In genomic region chr4:132922061-132922530, GRCm38 (mm10) we compare ENCODE assay signal across 8 mouse cellular contexts. TPM values are rescaled to one million over a fixed set of nuclear protein-coding genes. Genes with fewer than 3 reads are reported as not detected.
DNase-seq lines count a peak whose midpoint lies in the region; ATAC-seq and TF ChIP-seq lines count a peak whose summit lies in the region.

No protein-coding gene starts in this region.

- peaks cover 4% of the 10 kb centered on the region; the same call in 1 of the 2 replicates for H3K4me1 ChIP-seq in liver, adult 2 months (ENCODE audit: control insufficient read depth, insufficient read depth, low read length)
- H3K4me1 ChIP-seq in forebrain, embryonic 13.5 days: peaks cover 12% of the 10 kb centered on the region
- H3K4me1 ChIP-seq in intestine, postnatal 0 days (replicated peaks; ENCODE audit: control insufficient read depth, insufficient read depth, low read length): peaks cover 4% of the 10 kb centered on the region; the same call in 1 of the 2 replicates

- TF ChIP-seq CTCF in liver, adult 2 months (IDR thresholded peaks at IDR 0.05; ENCODE audit: low read depth, low read length): no peak
- no peak for TF ChIP-seq CTCF in intestine, postnatal 0 days (IDR thresholded peaks at IDR 0.05; ENCODE audit: low read depth)

- DNase-seq in liver, adult 2 months (ENCODE audit: extremely low read depth, low read depth, low spot score): no peak
- DNase-seq in liver (no peak), MN1 (ENCODE audit: low spot score) (no peak)
- peak; percentile 39 for DNase-seq in brain, adult 2 months (ENCODE audit: low read depth, low spot score)
- no peak for DNase-seq in thymus, postnatal 14 days

- H3K9ac ChIP-seq in liver, adult 2 months (ENCODE audit: low read depth, low read length): peak overlapping the region; percentile 99
- peak overlapping the region; percentile 96 for H3K9ac ChIP-seq in forebrain, embryonic 13.5 days
- peak overlapping the region; percentile 93 for H3K9ac ChIP-seq in intestine, postnatal 0 days (ENCODE audit: low read depth, low read length)

- no peaks in the 10 kb centered on the region for H3K27me3 ChIP-seq in liver, adult 2 months (ENCODE audit: control insufficient read depth, insufficient read depth, low read length)
- no peaks in the 10 kb centered on the region for H3K27me3 ChIP-seq in forebrain, embryonic 13.5 days
- no peaks in the 10 kb centered on the region for H3K27me3 ChIP-seq in intestine, postnatal 0 days (replicated peaks; ENCODE audit: control insufficient read depth, insufficient read depth, low read length)

- H3K4me3 ChIP-seq in liver, adult 2 months (ENCODE audit: insufficient read depth, low read depth, low read length): peak overlapping the region; percentile 93
- peak overlapping the region; percentile 94 for H3K4me3 ChIP-seq in forebrain, embryonic 13.5 days
- H3K4me3 ChIP-seq in intestine, postnatal 0 days (ENCODE audit: low read depth, low read length): peak overlapping the region; percentile 99

- H3K27ac ChIP-seq in liver, adult 2 months (replicated peaks; ENCODE audit: insufficient read depth, low read depth, low read length): peak overlapping the region; percentile 93
- H3K27ac ChIP-seq in forebrain, embryonic 13.5 days: peak overlapping the region; percentile 85
- H3K27ac ChIP-seq in intestine, postnatal 0 days (ENCODE audit: low read depth, low read length): peak overlapping the region; percentile 96

- H3K4me2 ChIP-seq in forebrain, embryonic 13.5 days: peak overlapping the region; percentile 86
- peak overlapping the region; percentile 70 for H3K4me2 ChIP-seq in intestine, postnatal 0 days (replicated peaks; ENCODE audit: low read depth)

- ATAC-seq in forebrain, embryonic 13.5 days: peak; percentile 56; the same call in 1 of the 2 replicates
- ATAC-seq in intestine, postnatal 0 days: peak; percentile 45
- ATAC-seq in megakaryocyte progenitor cell, adult 5-6 weeks (replicated peaks; ENCODE audit: poor library complexity): peak; percentile 10

- no peaks in the 10 kb centered on the region for H3K9me3 ChIP-seq in forebrain, embryonic 13.5 days (replicated peaks)
- no peaks in the 10 kb centered on the region for H3K9me3 ChIP-seq in intestine, postnatal 0 days (ENCODE audit: control insufficient read depth)

- peaks cover 1% of the 10 kb centered on the region for H3K36me3 ChIP-seq in liver, adult 2 months (ENCODE audit: control insufficient read depth, insufficient read depth, low read length)
- peaks cover 22% of the 10 kb centered on the region for H3K36me3 ChIP-seq in forebrain, embryonic 13.5 days (ENCODE audit: poor library complexity, severe bottlenecking)
- peaks cover 21% of the 10 kb centered on the region; the same call in 1 of the 2 replicates for H3K36me3 ChIP-seq in intestine, postnatal 0 days (ENCODE audit: control insufficient read depth, insufficient read depth)

- H3K79me2 ChIP-seq in liver, adult 2 months (ENCODE audit: control insufficient read depth, insufficient read depth, low read length): peaks cover 3% of the 10 kb centered on the region; the same call in 1 of the 2 replicates

- TF ChIP-seq POLR2A in liver, adult 2 months (IDR thresholded peaks at IDR 0.05; ENCODE audit: extremely low read depth, insufficient read depth, low read length): peak; percentile 76; the same call in 1 of the 2 replicates

- WGBS in liver, adult 2 months: under 1% methylated on average over 48 of the region's 50 CpGs
- 0% methylated on average over 40 of the region's 50 CpGs for WGBS in forebrain, embryonic 13.5 days
- under 1% methylated on average over 49 of the region's 50 CpGs for WGBS in intestine, postnatal 0 days

RNA-seq across cellular contexts. Expression of gene Fam76a, which starts 0.3 kb away (rescaled TPM):
- 11.3 and 11.6 TPM in 2 replicates for total RNA-seq in liver, adult 2 months (2014; rRNA removed)
- polyA plus RNA-seq in liver, adult 2 months (2012; rRNA removed): 4.9 and 5.8 TPM in 2 replicates
- polyA plus RNA-seq in forebrain, embryonic 13.5 days (2015; fragmentation: Nextera tagmentation; extraction: Ambion mirVana): 35.2 and 43.5 TPM in 2 replicates
- polyA plus RNA-seq in intestine, postnatal 0 days (2015; fragmentation: Nextera tagmentation; extraction: Ambion mirVana): 46.5 and 58.8 TPM in 2 replicates
- 17.9 and 18.0 TPM in 2 replicates for total RNA-seq in megakaryocyte progenitor cell, adult 5-6 weeks (2015)
- 31.5 and 42.0 TPM in 2 replicates for total RNA-seq in megakaryocyte progenitor cell, adult 5-6 weeks (2017)

RNA-seq across cellular contexts. Expression of gene Stx12, which starts 37.8 kb away (rescaled TPM):
- total RNA-seq in liver, adult 2 months (2014; rRNA removed): 13.6 and 15.2 TPM in 2 replicates
- polyA plus RNA-seq in liver, adult 2 months (2012; rRNA removed): 5.7 and 6.9 TPM in 2 replicates
- polyA plus RNA-seq in forebrain, embryonic 13.5 days (2015; fragmentation: Nextera tagmentation; extraction: Ambion mirVana): 116 and 119 TPM in 2 replicates
- 52.9 and 53.7 TPM in 2 replicates for polyA plus RNA-seq in intestine, postnatal 0 days (2015; fragmentation: Nextera tagmentation; extraction: Ambion mirVana)
- 34.4 and 36.5 TPM in 2 replicates for total RNA-seq in megakaryocyte progenitor cell, adult 5-6 weeks (2015)
- 31.3 and 33.1 TPM in 2 replicates for total RNA-seq in megakaryocyte progenitor cell, adult 5-6 weeks (2017)

RNA-seq across cellular contexts. Expression of gene Fgr, which starts 51.8 kb away (rescaled TPM):
- 1.2 and 1.3 TPM in 2 replicates for total RNA-seq in liver, adult 2 months (2014; rRNA removed)
- polyA plus RNA-seq in liver, adult 2 months (2012; rRNA removed): 0.86 and 1.6 TPM in 2 replicates
- polyA plus RNA-seq in forebrain, embryonic 13.5 days (2015; fragmentation: Nextera tagmentation; extraction: Ambion mirVana): not detected in 2 replicates
- polyA plus RNA-seq in intestine, postnatal 0 days (2015; fragmentation: Nextera tagmentation; extraction: Ambion mirVana): 2.0 and 2.4 TPM in 2 replicates
- 3.2 and 3.4 TPM in 2 replicates for total RNA-seq in megakaryocyte progenitor cell, adult 5-6 weeks (2015)
- total RNA-seq in megakaryocyte progenitor cell, adult 5-6 weeks (2017): 2.5 and 3.0 TPM in 2 replicates
